Mouse (Mus musculus) heart, adult 2 months (tissue): ENCODE data around the gene Lipm.

Experiments
- CTCF ChIP-seq: fragments of 200-600 bp; IDR thresholded peaks from 2 replicates; pipeline ENCODE4 v1.8.1; 2022; ENCODE audit warnings: antibody characterized with exemption, mild to moderate bottlenecking, moderate library complexity
- EP300 ChIP-seq: fragments of 200-500 bp; IDR thresholded peaks from 2 replicates; pipeline ENCODE4 v1.6.1; 2011; ENCODE audit warnings: low read depth, low read length, control low read depth; ENCODE audit not compliant: insufficient read depth
- POLR2A ChIP-seq: fragments of 200-500 bp; IDR thresholded peaks from 2 replicates; pipeline ENCODE4 v1.6.1; 2011; ENCODE audit warnings: mild to moderate bottlenecking, low read depth, low read length, control low read depth; ENCODE audit not compliant: insufficient read depth

- TF ChIP-seq CTCF (no peak), POLR2A (no peak), EP300 (no peak)
Observed at GRCm38 (mm10) chr19:34119653-34120052, 18.9 kb downstream of the Lipm start.
